25 mouse cellular contexts compared by ENCODE assay signal in the genomic region with DNA sequence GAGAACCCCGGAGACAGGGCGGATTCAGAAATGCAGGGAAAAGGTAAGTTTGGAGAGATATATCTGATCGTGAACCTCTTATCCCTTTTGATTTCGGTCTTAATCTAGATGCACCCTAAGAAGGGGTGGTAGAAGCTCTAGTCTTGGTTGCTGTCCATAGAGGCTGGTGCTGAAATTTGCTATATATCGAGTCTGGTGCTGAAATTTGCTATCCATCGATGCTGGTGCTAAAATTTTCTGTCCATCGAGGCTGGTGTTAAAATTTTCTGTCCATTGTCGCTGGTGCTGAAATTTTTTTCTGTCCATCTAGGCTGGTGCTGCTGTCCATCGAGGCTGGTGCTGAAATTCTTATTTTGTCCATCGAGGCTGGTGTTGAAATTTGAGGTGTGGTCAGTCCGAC. TPM values are rescaled to one million over a fixed set of nuclear protein-coding genes. Genes with fewer than 3 reads are reported as not detected.
DNase-seq lines count a peak whose midpoint lies in the region; ATAC-seq lines count a peak whose summit lies in the region.
"Not testable (repeated sequence)": the region's sequence is repeated elsewhere in the genome, so short reads cannot be mapped to it uniquely, and the experiment has no call there.
"Had no signal": no experiment of that assay in that cellular context is flagged by ENCODE, and none has a peak within 500 bp of the region (broad histone marks: within the 10 kb centered on the region; RNA-seq: fewer than 3 reads in every experiment).

No protein-coding gene starts in this region.

- not testable (repeated sequence) for H3K9ac ChIP-seq in hindbrain, embryonic 11.5 days (ENCODE audit: low read depth, low read length); limb, embryonic 11.5 days (ENCODE audit: low read length)

- H3K4me3 ChIP-seq in hindbrain, embryonic 11.5 days (ENCODE audit: low read depth, low read length); limb, embryonic 11.5 days (ENCODE audit: low read depth, low read length): not testable (repeated sequence)

- not testable (repeated sequence) for ATAC-seq in hindbrain, embryonic 11.5 days (ENCODE audit: low FRiP score); limb, embryonic 11.5 days (ENCODE audit: insufficient number of reproducible peaks, low FRiP score, low TSS enrichment, low read depth)

- not testable (repeated sequence) for H3K9me3 ChIP-seq in hindbrain, embryonic 11.5 days (ENCODE audit: control insufficient read depth, low read length); limb, embryonic 11.5 days (ENCODE audit: control insufficient read depth, low read length)

- H3K27me3 ChIP-seq in hindbrain, embryonic 11.5 days (ENCODE audit: control insufficient read depth, insufficient read depth, low read length); limb, embryonic 11.5 days (ENCODE audit: control insufficient read depth, insufficient read depth, low read length): not testable (repeated sequence)

- DNase-seq in A20 (ENCODE audit: low read depth, low spot score) (peak; percentile 8), NIH3T3 (ENCODE audit: low read depth) (peak; percentile 43)
- DNase-seq in c-Kit-positive CD71-negative TER-119-negative erythroid progenitor cells, embryonic 14.5 days (ENCODE audit: low read depth): peak; percentile 16
- peak; percentile 20 for DNase-seq in embryo, embryonic 11 days
- DNase-seq in hindbrain, embryonic 11.5 days (ENCODE audit: low spot score): peak; percentile 0
- DNase-seq in limb, embryonic 11.5 days (ENCODE audit: low spot score): peak; percentile 25
- DNase-seq in retina, postnatal 1 day: peak; percentile 1

- not testable (repeated sequence) for H3K36me3 ChIP-seq in hindbrain, embryonic 11.5 days (ENCODE audit: control insufficient read depth, insufficient read depth, low read length); limb, embryonic 11.5 days (ENCODE audit: control insufficient read depth, insufficient read depth, low read length)

- 75% methylated on average over 11 of the region's 11 CpGs for WGBS in hindbrain, embryonic 11.5 days
- WGBS in limb, embryonic 11.5 days: 78% methylated on average over 11 of the region's 11 CpGs

- not testable (repeated sequence) for H3K4me2 ChIP-seq in hindbrain, embryonic 11.5 days (replicated peaks; ENCODE audit: low read depth, low read length); limb, embryonic 11.5 days (ENCODE audit: low read depth, severe bottlenecking)

- not testable (repeated sequence) for H3K4me1 ChIP-seq in hindbrain, embryonic 11.5 days (replicated peaks; ENCODE audit: control insufficient read depth, insufficient read depth, low read length); limb, embryonic 11.5 days (ENCODE audit: control insufficient read depth, insufficient read depth, low read length)

- H3K27ac ChIP-seq in hindbrain, embryonic 11.5 days (ENCODE audit: low read depth, low read length); limb, embryonic 11.5 days (replicated peaks; ENCODE audit: low read depth, low read length): not testable (repeated sequence)

RNA-seq across cellular contexts. Expression of gene Esp22, which starts 12.0 kb away (rescaled TPM):
- not detected in 2 replicates for polyA plus RNA-seq in hindbrain, embryonic 11.5 days (2014; fragmentation: Nextera tagmentation; extraction: Ambion mirVana)
- polyA plus RNA-seq in limb, embryonic 11.5 days (2014; fragmentation: Nextera tagmentation; extraction: Ambion mirVana): not detected in 2 replicates
- polyA plus RNA-seq: C2C12; forebrain, embryonic 13.5 days; heart, embryonic 14.5 days; hindbrain, embryonic 10.5 days; hindbrain, embryonic 16.5 days; intestine, embryonic 15.5 days; kidney, adult 2 months; kidney, embryonic 16.5 days; limb, embryonic 10.5 days; liver, adult 2 months; liver, embryonic 15.5 days; lung, embryonic 15.5 days; midbrain, embryonic 11.5 days; midbrain, embryonic 16.5 days; neural tube, embryonic 11.5 days; spleen, adult 2 months; stomach, postnatal 0 days; thymus, postnatal 0 days had no signal

RNA-seq across cellular contexts. Expression of gene Esp23, which starts 30.3 kb away (rescaled TPM):
- not detected in 2 replicates for polyA plus RNA-seq in hindbrain, embryonic 11.5 days (2014; fragmentation: Nextera tagmentation; extraction: Ambion mirVana)
- not detected in 2 replicates for polyA plus RNA-seq in limb, embryonic 11.5 days (2014; fragmentation: Nextera tagmentation; extraction: Ambion mirVana)
- polyA plus RNA-seq: C2C12; forebrain, embryonic 13.5 days; heart, embryonic 14.5 days; hindbrain, embryonic 10.5 days; hindbrain, embryonic 16.5 days; intestine, embryonic 15.5 days; kidney, adult 2 months; kidney, embryonic 16.5 days; limb, embryonic 10.5 days; liver, adult 2 months; liver, embryonic 15.5 days; lung, embryonic 15.5 days; midbrain, embryonic 11.5 days; midbrain, embryonic 16.5 days; neural tube, embryonic 11.5 days; spleen, adult 2 months; stomach, postnatal 0 days; thymus, postnatal 0 days had no signal
